Mouse (Mus musculus): ENCODE measurements around the gene Galnt16. TPM values are rescaled to one million over a fixed set of nuclear protein-coding genes. Genes with fewer than 3 reads are reported as not detected.

Gene Galnt16
- polyA plus RNA-seq, 1 experiment = 32.8 TPM

DNA sequence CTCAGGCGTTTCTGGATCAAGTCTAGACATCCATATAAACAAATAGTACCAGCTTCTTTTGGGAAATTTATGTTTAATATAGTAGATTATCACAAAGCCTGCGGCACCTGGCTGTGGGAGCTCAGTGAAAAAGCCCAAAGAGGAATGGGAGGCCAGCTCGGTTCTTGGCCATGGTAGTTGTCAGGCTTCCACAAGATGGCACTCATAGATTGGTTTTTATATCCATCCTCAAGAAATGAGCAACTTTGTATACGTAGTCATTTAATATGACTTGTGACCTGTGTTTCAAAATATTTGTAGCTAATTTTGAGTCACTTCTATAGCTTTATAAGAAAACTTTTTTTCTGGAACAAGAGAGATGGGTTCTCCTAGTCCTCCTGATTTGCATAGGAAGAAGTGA is 19.7 kb upstream of the Galnt16 start:
- H3K27me3 ChIP-seq (ENCODE audit: control insufficient read depth, insufficient read depth, low read length) = no peaks in the 10 kb centered on the region
- 52% methylated on average over 4 of the region's 4 CpGs for WGBS
- no peaks in the 10 kb centered on the region for H3K4me1 ChIP-seq (ENCODE audit: control insufficient read depth, insufficient read depth, low read length)
- no peak overlapping the region for H3K4me3 ChIP-seq (replicated peaks; ENCODE audit: insufficient read depth, low read depth, low read length)
- no peak for TF ChIP-seq POLR2A (IDR thresholded peaks at IDR 0.05; ENCODE audit: borderline replicate concordance, insufficient read depth, low read length)
- peak; percentile 50; the same call in 1 of the 2 replicates for TF ChIP-seq CTCF (IDR thresholded peaks at IDR 0.05; ENCODE audit: borderline replicate concordance, insufficient read depth, low read depth, low read length)
- no peak for DNase-seq
- no peak overlapping the region for H3K27ac ChIP-seq (ENCODE audit: insufficient read depth, low read length)

DNA sequence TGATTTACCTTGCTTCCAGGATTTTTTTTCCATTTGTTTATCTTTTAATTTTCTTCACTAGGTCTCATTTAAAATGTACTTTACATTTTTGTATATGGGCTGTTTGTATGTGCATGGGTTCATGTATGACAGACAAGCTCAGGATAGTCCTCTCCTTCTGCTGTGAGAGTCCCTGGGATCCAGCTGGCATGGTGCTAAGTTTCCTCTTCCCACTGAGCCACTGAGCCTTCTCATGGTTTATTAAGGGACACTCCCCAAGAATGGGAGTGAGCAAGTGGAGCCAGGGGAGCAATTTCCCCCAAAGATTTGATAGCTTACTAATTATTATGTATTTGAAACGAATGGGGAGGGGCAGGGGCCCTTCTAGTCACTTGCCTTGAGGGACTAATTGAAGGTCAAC is 17.6 kb upstream of the Galnt16 start:
- WGBS = 44% methylated on average over 1 of the region's 1 CpGs
- no peak overlapping the region for H3K27ac ChIP-seq (ENCODE audit: insufficient read depth, low read length)
- H3K4me1 ChIP-seq (ENCODE audit: control insufficient read depth, insufficient read depth, low read length) = no peaks in the 10 kb centered on the region
- H3K27me3 ChIP-seq (ENCODE audit: control insufficient read depth, insufficient read depth, low read length) = no peaks in the 10 kb centered on the region
- no peak overlapping the region for H3K4me3 ChIP-seq (replicated peaks; ENCODE audit: insufficient read depth, low read depth, low read length)
- DNase-seq = no peak
- TF ChIP-seq CTCF (IDR thresholded peaks at IDR 0.05; ENCODE audit: borderline replicate concordance, insufficient read depth, low read depth, low read length) (no peak), POLR2A (IDR thresholded peaks at IDR 0.05; ENCODE audit: borderline replicate concordance, insufficient read depth, low read length) (no peak)

DNA sequence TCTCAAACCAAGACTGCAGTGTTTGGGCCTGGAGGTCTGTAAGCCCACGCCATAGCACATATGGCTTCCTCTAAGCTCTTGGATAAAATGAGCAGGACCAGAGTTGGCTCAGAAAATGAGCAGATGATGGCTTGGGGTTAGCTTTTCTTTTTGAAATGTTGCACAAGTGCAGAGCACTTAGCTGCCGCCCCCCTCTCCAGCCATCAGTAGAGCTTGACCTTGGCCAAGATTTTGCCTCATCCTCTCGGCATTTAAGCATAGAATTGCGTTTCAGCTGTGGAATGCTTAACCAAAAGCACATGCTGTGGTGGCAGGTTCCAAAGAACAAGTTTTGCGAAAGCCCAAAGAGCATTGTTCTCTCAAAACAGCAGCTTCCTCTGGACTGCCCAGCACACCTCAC is 13.4 kb upstream of the Galnt16 start:
- H3K4me1 ChIP-seq (ENCODE audit: control insufficient read depth, insufficient read depth, low read length) = peaks cover 4% of the 10 kb centered on the region; the same call in 1 of the 2 replicates
- no peak for TF ChIP-seq CTCF (IDR thresholded peaks at IDR 0.05; ENCODE audit: borderline replicate concordance, insufficient read depth, low read depth, low read length)
- no peak for TF ChIP-seq POLR2A (IDR thresholded peaks at IDR 0.05; ENCODE audit: borderline replicate concordance, insufficient read depth, low read length)
- no peak overlapping the region for H3K27ac ChIP-seq (ENCODE audit: insufficient read depth, low read length)
- H3K4me3 ChIP-seq (replicated peaks; ENCODE audit: insufficient read depth, low read depth, low read length) = no peak overlapping the region
- 50% methylated on average over 5 of the region's 5 CpGs for WGBS
- H3K27me3 ChIP-seq (ENCODE audit: control insufficient read depth, insufficient read depth, low read length) = no peaks in the 10 kb centered on the region
- DNase-seq = no peak

DNA sequence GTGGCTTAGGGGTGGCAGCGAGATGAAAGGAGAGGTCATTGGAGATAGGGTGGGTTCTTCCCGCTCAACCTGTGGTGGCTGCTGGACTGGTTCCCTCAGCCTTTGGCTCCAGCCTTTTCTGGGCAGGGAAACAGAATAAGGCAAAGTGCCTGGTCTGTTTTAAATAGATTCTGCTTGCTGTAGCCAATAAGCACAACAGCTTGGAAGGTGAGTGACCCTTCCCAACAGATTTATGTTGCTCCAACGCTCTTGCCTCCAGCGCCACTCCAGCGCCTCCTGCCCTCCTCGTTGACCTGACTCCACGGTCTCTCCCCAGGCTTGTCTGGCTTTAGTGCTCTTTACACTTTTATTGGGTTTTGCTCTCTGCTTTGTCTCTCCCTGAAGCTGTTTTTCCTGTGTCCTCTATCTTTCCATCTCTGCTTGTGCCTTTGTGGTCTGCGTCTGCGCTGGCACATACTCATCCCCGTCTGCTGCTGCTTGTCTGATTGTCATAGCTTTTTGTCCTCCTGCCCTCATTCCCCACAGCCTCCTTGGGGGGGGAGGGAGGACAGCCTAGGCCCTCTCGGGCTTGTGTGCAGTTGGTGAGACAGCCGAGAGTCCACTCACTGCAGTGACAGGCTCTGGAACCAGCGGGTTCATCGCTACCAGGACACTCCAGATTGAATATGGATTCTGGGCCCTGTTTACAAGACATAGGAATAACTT is 10.9 kb upstream of the Galnt16 start:
- Histone ChIP-seq H3K27me3 (ENCODE audit: control insufficient read depth, insufficient read depth, low read length) (no peaks in the 10 kb centered on the region), H3K4me3 (replicated peaks; ENCODE audit: insufficient read depth, low read depth, low read length) (no peak overlapping the region), H3K27ac (ENCODE audit: insufficient read depth, low read length) (no peak overlapping the region), H3K4me1 (ENCODE audit: control insufficient read depth, insufficient read depth, low read length) (peaks cover 4% of the 10 kb centered on the region; the same call in 1 of the 2 replicates)
- TF ChIP-seq CTCF (IDR thresholded peaks at IDR 0.05; ENCODE audit: borderline replicate concordance, insufficient read depth, low read depth, low read length) (no peak), POLR2A (IDR thresholded peaks at IDR 0.05; ENCODE audit: borderline replicate concordance, insufficient read depth, low read length) (no peak)
- WGBS = 23% methylated on average over 14 of the region's 14 CpGs
- no peak for DNase-seq

DNA sequence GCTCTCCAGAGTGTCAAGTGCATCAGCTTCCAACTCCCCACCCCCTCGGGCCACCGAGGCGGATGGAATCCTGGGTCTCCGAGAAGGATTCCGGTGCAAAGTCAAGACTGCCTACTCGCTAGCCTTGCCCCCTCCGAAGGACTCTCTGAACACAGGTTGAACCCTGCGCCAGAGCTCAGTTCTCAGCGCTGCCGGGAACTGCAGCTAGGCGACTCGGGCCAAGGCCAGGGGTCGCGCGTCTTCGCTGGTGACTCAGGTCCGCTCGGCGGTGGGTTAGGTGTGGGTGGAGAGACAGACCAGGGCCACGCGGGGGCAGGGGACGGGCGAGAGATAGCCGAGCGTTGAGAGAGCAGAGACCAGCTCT is 298 bp downstream of the Galnt16 start:
- TF ChIP-seq POLR2A (IDR thresholded peaks at IDR 0.05; ENCODE audit: borderline replicate concordance, insufficient read depth, low read length) = no peak
- no peak for TF ChIP-seq CTCF (IDR thresholded peaks at IDR 0.05; ENCODE audit: borderline replicate concordance, insufficient read depth, low read depth, low read length)
- Histone ChIP-seq H3K4me1 (ENCODE audit: control insufficient read depth, insufficient read depth, low read length) (no peaks in the 10 kb centered on the region), H3K4me3 (replicated peaks; ENCODE audit: insufficient read depth, low read depth, low read length) (peak overlapping the region; percentile 72), H3K27me3 (ENCODE audit: control insufficient read depth, insufficient read depth, low read length) (no peaks in the 10 kb centered on the region), H3K27ac (ENCODE audit: insufficient read depth, low read length) (peak overlapping the region; percentile 4; the same call in 1 of the 2 replicates)
- DNase-seq = peak; percentile 56 to 70
- under 1% methylated on average over 25 of the region's 25 CpGs for WGBS

DNA sequence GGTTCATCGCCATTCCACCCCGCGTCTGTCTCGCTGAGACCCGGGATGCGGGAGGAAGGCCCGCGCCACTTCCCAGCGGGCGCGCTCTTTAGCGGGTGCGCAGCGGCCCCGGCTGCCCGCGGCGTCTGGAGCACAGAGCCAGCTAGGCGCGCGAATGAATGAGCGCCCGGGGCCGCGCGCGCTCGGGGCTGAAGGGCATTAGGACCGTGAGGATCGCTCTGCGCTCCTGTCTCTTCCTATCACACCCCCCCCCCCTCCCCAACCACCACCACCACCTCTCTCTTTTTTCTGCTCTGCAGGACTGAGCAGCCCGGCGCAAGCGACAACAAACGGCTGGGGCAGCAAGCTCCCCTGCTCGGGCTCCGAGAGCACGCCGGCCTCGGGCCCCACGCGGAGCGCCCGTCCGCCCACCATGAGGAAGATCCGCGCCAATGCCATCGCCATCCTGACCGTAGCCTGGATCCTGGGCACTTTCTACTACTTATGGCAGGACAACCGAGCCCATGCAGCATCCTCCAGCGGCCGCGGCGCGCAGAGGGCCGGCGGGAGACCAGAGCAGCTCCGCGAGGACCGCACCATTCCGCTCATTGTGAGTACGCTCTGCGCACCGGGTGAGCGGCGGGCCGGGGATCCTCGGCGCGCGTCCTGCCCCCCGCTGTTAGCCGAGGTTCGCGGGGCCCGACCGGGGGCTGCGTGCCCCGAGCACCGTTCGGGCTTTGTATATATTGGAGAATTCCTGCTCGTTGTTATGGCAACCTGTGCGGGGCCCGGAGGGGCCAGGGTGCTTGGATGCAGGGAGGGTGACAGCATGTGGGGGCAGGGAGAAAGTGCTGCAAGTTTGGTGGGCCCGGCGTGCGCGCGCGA is 912 bp downstream of the Galnt16 start:
- H3K4me1 ChIP-seq (ENCODE audit: control insufficient read depth, insufficient read depth, low read length) = no peaks in the 10 kb centered on the region
- WGBS = under 1% methylated on average over 86 of the region's 90 CpGs
- H3K4me3 ChIP-seq (replicated peaks; ENCODE audit: insufficient read depth, low read depth, low read length) = peak overlapping the region; percentile 72
- H3K27ac ChIP-seq (ENCODE audit: insufficient read depth, low read length) = peak overlapping the region; percentile 12; the same call in 1 of the 2 replicates
- DNase-seq = peak; percentile 71 to 75
- no peak for TF ChIP-seq POLR2A (IDR thresholded peaks at IDR 0.05; ENCODE audit: borderline replicate concordance, insufficient read depth, low read length)
- TF ChIP-seq CTCF (IDR thresholded peaks at IDR 0.05; ENCODE audit: borderline replicate concordance, insufficient read depth, low read depth, low read length) = no peak
- no peaks in the 10 kb centered on the region for H3K27me3 ChIP-seq (ENCODE audit: control insufficient read depth, insufficient read depth, low read length)

DNA sequence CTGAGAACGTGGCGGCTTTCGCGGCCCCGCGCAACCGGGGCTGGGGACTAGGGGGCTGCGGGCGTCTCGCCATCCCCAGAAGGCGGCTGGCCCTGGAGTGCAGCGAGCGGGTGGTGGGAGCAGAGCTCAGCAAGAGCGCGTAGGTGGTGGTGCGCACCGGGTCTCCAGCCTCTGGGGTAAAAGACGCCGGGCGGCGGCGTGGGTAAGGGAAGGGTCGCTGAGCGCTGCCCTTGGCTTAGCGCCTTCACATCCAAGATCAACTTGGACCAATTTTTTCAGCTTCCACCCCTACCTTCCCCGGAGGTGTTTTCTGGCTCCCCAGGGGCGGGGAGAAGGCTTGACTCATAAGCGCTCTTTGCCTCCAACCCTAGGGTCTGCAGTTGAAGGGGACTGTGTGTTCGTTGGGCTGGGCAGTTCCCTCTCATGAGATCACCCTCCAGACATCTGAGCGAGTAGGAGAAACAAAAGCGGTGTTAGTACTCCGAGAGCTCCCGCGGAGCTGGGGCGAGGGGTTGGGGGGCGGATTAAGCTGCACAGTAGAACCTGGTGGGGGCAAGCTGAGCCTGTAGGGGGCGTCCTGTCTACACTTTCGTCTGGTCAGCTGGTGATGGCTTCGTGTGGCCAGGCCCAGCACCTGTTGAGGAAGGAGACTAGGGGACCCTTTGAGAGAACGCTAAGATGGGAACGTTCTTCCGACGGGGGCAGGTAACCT is 1.7 kb downstream of the Galnt16 start:
- peak; percentile 57 to 63 for DNase-seq
- Histone ChIP-seq H3K27ac (ENCODE audit: insufficient read depth, low read length) (no peak overlapping the region), H3K4me3 (replicated peaks; ENCODE audit: insufficient read depth, low read depth, low read length) (peak overlapping the region; percentile 72), H3K27me3 (ENCODE audit: control insufficient read depth, insufficient read depth, low read length) (no peaks in the 10 kb centered on the region), H3K4me1 (ENCODE audit: control insufficient read depth, insufficient read depth, low read length) (no peaks in the 10 kb centered on the region)
- peak; percentile 53; the same call in 1 of the 2 replicates for TF ChIP-seq CTCF (IDR thresholded peaks at IDR 0.05; ENCODE audit: borderline replicate concordance, insufficient read depth, low read depth, low read length)
- no peak for TF ChIP-seq POLR2A (IDR thresholded peaks at IDR 0.05; ENCODE audit: borderline replicate concordance, insufficient read depth, low read length)
- WGBS = 1% methylated on average over 43 of the region's 43 CpGs
